Mouse (Mus musculus): ENCODE measurements around the gene Il11ra1.
"Not testable (repeated sequence)": the region's sequence is repeated elsewhere in the genome, so short reads cannot be mapped to it uniquely, and the experiment has no call there.

Gene Il11ra1

DNA sequence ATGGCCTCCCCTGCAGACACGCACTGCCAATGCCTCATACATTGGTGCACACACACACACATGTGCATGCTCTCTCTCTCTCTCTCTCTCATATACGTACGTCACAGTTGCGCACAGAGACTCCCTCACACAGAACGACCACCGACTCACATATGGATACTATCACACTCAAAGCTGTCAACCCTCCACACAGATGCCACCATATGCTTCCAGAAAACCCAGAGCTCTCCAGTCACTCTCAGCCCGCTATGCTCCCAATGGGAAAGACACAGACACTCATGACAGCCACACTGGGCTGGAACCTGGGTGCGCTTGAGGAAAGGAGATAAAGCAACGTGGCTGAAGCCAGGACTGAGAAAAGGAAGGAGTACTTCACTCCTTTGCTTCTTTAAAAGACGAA lies 17.8 kb upstream of the Il11ra1 start:
- DNase-seq: no peak

DNA sequence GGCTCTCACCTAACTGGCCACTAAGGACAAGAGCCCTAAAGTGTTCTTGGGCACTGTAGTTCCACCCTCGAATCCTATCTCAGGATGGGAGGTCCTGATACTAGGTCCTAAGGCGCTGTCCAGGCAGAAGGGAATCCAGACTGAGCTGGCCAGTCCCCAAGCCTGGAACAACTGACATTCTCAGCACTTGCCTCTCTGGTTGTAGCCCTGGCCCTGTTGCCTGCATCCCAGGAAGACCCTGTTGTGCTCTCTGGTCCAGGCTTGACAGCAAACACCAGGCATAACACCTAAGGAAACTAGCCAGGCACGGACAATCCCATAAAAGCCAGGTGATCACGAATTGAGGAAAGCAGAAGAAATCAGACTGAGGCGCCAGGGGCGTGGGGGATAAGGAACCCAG lies 17.0 kb upstream of the Il11ra1 start:
- no peak for DNase-seq

DNA sequence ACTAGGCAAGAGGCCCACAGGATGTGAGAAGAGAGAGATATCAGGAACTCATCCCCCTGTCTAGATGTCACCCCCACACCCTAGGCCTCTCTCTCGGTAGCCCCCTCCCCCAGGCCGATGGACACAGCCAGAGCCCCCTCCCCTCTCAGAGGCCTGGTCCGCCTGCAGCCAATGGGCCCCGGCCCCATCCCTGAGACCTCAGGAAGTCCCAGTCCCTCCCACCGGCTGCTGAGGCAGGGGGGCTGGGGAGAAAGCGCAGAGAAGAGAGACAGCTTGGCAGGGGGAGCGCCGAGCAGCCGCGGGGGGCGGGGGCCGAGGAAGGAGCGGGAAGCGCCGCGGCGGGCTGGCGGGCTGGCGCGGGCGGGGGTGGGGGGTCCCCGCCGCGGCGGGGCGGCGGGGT lies 16.5 kb upstream of the Il11ra1 start:
- DNase-seq: not testable (repeated sequence)

DNA sequence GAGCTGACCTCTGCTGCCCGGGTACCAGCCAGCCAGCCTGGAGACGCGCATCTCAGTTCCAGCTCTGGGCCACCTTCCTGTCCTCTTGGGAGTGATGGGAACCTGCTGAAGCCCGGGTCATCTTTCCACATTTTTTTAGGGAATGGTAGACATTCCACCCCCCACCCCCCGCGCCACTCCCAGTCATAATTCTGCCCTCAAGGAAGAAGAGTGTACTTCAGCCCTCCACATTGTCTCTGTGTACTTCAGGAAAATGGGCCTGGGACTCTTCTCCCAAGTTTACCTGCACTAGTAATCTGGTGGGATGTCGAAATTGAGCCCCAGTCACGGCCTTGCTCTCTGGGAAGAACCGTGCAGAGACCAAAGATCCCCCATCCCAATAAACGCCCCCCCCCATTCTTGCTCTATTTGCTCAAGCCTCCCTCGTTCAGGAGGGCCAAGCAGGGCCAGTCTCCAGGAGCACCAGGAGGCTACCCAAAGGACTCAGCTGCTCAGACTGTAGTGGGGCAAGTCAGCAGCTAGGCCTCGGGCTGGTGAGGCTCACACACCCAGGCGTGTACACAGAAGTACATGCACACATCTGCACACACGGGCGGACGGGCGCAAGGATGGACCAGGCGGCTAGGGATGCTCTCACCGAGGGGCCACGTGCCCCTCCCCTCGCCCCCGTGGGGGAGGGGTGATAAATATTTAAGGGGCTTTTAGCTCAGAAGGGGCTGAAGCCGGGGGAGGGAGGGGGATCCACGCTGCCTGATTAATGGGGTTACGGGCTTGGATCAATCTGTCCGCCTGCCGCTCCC lies 15.5 kb upstream of the Il11ra1 start:
- DNase-seq: not testable (repeated sequence)

DNA sequence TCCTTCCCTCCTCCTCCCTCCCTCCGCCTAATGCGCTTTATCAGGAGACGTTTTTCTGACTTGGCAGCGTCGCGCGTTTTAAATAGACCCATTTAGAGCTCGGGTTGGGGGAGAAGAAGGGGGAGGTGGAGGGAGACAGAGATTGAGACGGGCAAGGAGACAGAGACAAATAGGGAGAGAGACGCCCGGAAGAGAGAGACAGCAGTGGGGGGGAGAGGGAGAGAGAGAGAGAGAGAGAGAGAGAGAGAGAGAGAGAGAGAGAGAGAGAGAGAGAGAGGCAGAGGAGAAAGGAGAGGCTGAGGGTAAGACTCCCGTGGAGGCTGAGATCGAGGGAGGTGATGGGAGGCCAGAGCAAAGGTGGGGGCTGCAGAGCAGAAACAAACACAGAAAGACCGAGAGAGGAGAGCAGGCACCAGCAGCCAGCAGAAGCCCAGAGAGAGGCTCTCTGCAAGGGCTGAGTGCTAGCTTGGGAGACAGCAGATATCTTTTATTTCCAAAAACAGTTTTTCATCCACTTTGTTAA lies 14.8 kb upstream of the Il11ra1 start:
- DNase-seq: not testable (repeated sequence)

DNA sequence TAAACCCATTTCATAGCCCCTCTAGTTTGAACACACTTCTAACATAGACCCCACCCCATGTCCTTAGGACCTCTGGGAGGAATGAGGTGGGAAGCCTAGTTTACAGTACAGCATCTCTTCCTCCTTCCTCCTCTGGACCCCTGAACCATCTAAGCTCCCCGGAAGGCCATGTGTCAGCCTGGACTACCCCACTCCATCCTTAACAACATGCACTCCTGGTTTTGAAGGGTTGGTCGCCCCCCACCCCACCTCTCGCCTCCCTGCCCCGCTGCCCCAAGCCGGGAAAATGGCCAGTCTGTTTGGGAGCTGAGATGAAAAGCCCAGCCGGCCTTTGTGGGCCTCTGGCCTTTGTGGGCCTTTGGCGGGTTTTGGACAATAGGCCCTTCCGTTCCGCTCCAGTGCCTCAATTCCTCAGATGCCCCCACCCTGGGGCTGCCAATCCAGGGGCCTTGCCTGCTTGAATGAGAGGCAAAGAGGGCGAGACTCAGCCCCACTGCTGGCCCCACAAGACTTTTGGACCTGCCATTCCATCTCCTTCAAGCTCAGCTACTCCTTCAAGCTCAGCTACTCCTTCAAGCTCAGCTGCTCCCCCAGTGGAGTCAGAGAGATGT lies 13.8 kb upstream of the Il11ra1 start:
- DNase-seq: not testable (repeated sequence)

DNA sequence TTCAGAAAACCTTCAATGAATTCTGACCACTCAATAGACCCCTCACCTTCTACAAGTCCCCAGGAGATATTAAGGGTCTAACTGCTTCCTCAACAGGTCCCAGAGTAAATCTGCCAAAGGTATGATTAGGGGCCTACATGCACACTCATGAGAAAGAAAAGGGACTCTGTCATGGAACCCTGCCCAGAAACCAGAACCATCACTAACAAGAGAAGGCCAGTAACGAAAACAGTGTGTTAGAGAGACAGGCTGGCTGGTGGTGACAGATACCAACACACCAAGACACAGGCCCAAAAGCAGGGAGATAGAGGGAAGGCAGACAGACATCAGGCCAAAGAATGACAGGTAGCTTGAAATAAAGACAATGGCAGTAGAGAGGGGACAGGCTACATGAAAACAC lies 11.2 kb upstream of the Il11ra1 start:
- not testable (repeated sequence) for DNase-seq

DNA sequence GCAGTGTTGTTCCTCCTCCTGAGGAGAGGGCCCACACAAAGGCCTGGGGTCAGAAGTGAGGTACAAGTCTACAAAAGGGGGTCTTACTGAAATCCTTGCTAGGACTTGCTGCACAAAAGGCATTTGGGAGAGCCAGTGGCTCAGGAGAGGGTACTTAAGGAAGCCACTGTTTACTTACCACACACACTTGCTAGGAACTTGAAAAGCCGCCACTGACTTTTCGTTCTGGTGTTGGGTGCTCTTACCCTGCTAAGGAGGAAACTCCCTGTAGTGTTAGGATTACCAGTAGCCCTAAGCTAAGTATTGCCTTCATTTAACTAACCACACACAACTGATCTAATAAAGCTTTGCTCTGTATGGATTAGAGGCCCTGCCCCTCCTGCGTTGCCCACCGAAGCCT lies 9.8 kb upstream of the Il11ra1 start:
- not testable (repeated sequence) for DNase-seq

DNA sequence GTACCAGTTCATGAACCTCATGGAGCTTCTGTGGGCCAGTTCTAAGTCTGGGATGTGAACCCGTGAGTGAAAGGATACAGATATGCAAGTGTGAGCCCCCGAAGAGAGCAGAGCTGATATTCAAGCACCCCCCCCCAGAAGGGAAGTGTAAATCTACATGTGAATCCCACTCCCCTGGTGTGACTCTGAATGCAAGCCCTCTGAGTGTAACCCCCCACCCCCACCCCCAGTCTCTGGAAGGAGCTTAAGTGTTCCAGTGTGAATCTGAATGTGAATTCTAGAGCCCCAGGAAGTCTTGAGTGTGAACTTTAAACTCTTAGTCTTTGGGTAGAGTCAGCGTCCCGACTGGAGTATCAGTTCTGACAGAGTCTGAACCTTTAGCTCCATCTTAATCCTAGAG lies 6.3 kb upstream of the Il11ra1 start:
- DNase-seq: not testable (repeated sequence)

DNA sequence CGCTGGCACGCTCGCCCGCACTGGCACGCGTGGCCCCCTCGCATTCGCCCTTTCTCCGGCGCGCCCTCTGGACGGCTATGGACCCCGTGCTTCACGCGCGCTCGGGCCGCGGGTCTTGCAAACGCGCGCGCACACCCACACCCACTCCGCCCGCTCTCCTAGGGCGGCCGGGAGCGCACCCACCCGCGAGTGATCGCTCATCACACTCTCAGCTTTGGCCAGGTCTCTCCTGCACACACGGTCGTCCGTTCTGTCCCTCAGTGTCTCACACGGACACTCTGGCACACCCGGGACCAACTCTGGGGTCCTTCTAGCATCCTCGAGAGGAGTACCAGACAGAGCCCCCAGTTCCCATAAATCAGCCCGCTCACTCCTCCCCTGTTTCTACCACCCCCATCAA lies 4.0 kb upstream of the Il11ra1 start:
- not testable (repeated sequence) for DNase-seq

DNA sequence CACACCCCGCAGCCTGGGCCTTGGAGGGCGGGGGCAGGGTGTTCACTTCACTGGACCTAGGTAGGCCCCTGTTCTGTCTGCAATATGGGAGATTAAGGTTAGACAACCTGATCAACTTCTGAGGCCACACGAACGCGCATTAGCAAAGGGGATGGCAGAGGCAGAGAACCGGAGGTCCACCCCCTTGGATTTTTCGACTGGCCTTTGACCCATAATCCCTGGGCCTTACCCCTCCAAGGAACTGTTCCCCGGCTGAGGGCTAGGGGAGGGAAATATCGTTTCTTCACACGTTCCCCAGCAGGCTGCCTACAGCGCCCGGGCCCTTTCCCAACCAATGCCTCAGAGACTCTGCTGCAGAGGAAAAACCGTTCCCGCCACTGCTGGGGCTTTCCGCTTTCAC lies 3.3 kb upstream of the Il11ra1 start:
- not testable (repeated sequence) for DNase-seq

DNA sequence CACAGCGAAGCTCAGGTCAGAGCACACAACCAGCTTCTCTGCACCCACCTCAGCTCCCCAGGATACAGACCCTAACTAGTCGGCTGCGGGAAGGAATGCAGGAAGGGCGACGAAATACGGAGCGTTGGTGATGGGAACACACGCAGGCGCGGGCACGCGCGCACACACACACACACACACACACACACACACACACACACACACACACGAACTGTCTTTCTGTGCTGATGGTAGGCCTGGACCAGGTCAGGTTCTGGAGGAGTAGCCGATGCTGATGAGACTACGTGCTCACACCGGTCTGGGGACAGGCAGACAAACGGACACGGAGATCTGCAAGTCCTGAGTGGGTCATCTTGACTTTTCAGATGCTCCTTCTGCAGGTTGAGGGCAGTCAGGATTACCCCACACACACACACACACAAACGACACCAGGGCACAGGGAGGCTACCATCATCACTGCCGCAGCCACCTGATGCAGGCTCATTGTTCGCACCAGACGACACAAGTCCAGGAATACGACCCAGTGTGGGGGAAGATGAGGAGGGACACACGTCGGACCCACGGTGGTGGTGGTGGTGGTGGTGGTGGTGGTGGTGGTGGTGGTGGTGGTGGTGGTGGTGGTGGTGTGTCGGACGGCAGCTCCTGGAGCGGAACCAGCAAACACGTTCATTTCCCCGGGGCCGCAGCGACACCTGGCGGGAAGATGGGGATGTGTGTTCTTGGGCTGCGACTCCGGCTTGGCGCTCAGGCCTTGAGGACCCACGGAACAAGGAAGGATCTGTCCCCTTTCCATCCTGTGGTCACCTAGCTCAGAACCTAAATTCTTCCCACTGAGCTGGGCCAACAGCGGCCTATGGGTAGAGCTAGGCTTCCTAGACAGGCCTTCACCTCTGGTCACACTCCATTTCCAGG lies 2.6 kb upstream of the Il11ra1 start, which contains the start of gene Cntfr:
TSS of gene Cntfr (minus strand) at position 160 of the 912 bp plus-strand sequence.
- DNase-seq: peak; percentile 84

DNA sequence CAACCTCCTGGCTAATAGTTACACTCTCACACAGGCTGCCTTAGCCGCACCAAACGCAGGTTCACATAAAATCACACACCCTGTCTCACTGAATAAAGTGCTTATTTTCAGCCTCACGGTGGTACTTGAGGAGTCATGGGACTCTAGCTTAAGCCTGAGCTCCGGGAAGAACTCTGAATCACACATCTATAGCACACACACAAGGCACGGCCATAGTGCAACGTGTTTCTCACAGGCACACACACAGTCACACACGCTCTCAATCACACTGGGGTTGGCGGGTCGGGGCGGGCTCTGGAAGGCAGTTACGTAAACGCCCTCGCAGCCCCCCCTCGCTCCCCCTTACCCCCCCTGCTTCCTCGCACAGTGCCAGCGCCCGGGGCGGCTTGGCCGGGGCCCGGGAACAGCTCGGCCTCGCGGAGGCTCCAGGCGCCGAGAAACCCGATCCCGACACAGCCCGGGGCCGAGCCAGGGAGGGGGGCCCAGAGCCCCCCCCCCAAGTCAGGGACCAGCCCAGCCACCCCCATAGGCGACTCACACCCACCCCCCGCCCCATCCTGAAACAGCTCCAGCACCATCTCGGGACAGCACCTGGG lies 1.3 kb upstream of the Il11ra1 start:
- not testable (repeated sequence) for DNase-seq

DNA sequence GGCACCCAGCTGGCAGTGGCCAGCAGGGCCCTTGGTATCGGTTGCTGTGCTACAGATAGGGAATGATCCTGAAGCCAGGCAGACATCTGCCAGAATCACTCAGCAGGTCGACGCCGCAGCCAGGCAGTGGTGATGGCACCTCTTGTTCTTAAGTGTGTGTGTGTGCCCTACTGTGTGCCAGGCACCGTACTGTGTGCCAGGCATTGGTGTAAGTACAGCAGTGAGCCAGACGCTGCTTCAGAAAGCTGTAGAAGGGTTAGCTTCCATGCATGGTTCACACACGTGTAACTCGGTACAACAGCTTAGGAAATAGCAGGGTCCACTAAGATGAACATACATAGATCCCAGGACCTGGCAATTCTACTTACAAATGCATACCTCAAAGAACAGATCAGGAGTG lies 435 bp downstream of the Il11ra1 start:
- not testable (repeated sequence) for DNase-seq

DNA sequence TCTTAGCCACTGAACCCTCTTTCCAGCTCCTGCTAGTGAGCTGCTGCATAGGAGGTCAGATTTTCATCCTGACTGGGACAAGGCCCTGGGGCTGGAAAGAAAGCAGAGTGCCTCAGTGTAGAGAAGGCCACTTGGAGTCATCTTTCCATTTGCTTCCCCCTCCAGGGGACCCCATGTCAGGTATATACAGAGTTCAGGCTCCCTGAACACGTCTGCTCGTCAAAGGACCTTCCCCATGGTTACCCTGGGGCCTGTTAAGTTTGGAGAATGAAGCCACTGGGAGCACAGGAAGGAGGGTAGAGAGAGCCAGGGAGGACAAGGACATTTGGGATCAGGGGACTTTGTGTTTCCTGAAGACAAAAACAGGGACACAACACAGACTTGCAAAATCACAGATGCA lies 2.4 kb downstream of the Il11ra1 start:
- not testable (repeated sequence) for DNase-seq

DNA sequence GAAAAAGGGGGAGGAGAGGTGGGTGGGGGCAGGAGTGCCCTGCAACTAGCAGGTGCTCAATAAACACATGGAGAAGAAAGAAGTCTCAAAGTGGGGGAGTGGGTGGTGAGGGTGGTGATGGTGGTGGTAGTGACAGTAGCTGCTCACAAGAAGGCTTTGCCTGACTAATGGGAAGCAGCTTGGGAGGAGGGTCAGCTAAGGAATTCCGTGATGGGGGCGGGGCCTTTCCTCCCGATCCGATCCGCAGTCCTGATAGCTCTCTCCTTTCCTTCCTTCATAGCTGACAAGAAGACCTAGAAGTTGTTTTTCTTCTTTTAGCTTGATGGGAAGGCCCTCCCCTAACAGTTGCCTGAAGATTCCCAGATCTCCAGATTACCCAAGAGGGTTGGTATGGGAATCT lies 4.9 kb downstream of the Il11ra1 start:
- no peak for DNase-seq

DNA sequence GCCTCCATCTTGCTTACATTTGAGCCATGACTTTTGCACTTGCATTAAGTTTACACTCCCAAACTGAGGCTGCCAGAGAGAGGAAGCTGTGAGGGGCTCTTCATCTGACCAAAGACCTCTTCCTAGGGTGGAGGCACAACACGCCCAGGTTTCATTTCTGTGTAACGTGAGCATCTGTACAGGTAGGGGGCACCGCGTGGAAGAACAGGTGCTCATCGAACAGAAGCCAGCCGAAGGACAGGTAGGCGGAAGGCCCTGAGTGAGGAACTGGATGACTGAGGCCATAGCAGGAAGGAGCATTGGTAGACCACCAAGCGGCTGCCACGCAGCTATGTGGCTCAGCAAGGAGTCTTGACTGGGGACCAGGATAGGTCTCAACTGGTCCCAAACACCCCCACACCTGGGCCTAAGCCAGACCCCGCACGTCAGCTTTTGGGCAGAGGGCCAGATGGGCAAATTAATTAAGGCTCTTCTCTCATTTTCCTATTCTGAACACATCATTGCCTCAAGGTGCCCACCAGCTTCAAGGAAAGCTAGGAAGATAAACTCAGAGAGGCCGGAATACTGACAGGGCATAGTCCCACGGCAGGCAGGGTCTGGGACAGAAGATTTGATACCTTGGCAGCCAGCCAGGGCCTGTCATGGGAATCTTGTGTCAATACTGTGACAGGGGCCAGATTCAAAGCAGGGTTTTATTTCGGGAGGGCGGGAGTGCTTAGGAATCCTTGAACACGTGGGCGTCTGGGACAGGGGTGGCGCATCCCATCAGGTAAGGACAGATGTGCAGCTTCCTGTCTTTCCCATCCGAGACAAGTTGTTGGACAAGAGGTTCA lies 6.3 kb downstream of the Il11ra1 start:
- DNase-seq: no peak

DNA sequence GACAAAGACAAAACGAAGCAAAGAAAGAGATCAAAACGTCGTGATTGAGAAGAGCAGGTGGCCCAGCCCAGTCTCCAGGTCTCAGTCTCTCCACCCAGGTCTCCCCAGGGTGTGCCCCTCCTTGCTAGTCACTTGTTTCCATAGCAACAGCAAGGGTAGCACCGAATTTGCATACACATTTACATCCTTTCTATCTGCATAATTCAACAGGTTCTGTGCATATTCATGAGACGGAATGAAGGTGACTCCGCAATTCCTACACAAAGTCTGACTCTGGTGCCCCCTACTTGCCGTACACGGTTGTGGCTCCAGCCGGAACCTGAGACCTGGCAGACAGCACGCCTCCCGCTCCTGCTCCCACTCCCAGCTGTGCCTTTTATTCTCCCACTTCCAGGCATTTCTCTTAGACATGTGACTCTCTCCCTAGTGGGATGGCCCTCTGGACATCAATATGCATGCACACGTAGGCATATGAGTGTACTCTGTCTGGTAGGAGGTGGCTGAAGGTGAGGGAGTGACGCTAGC lies 7.3 kb downstream of the Il11ra1 start:
- DNase-seq: peak; percentile 87

DNA sequence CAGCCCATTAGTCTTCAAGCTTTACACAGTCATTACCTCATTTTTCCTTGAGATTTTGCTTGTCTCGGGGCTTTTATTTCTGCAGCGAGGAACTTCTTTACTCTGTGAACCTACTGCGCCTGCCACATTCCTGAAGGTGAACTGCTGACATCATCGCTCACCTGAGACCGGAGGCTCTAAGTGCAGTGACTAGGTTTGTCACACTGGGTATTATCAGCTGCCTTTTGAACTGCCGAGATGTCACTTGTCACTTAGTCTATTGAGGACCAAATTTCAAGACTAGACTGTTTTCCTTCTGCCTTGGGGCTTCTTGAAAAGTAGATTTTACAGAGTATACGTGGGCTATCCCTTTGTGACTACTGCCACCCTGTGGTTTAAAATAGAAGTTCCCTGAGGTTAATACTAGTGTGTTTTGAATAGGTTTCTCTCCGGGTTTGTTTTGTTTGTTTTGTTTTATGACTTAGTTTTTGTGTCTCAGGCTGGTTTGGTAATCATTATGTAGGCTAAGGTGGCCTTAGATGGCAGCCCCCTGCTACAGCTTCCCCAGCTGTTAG lies 8.5 kb downstream of the Il11ra1 start:
- no peak for DNase-seq

DNA sequence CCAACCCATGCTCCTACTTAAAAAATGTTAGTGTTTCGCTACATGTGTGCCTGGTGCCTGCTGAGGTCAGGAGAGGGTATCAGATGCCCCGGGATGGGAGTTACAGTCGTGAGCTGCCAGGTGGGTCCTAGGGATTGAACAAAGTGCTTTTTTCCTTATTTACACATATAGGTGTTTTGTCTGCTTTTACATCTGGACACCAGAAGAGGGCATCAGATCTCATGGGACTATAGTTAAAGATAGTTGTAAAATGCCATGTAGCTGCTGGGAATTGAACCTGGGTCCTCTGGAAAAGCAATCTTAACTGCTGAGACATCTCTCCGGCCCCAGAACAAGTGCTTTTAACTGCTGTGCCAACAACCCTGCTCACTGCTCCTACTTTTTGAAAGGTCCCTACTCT lies 10.4 kb downstream of the Il11ra1 start:
- DNase-seq: no peak

Data from right cerebral cortex, adult 18-20 months (tissue).